Mouse (Mus musculus): ENCODE data around the gene Plagl1. TPM values are rescaled to one million over a fixed set of nuclear protein-coding genes. Genes with fewer than 3 reads are reported as not detected.

Gene Plagl1
- polyA plus RNA-seq, 1 experiment from 2014 or later, result 22.6 TPM

DNA sequence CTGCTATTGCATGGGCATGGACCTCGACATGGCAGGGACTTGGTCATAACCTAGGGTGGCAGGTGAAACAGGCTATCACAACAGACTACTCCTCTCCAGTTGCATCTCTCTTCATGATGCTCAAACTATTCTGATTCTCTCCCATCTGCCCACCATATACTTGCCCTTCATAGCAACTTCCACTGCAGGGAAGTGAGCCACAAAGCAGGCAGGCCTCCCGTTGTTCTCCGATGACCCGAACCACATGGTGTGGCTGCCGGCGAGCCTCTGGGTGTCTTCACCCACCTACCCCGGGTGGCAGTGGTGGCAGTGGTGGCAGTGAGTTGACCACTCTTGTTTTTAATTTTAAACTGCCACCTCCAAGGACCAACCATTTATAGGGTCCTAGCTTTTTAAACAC, 75.4 kb downstream of the Plagl1 start:
- Histone ChIP-seq H3K4me2 (no peak overlapping the region), H3K27me3 (no peaks in the 10 kb centered on the region), H3K9ac (no peak overlapping the region), H3K27ac (replicated peaks) (no peak overlapping the region), H3K36me3 (replicated peaks) (no peaks in the 10 kb centered on the region), H3K4me1 (replicated peaks) (no peaks in the 10 kb centered on the region), H3K9me3 (replicated peaks) (no peaks in the 10 kb centered on the region), H3K4me3 (replicated peaks) (no peak overlapping the region)
- WGBS (ENCODE audit: insufficient replicate concordance), result 80% methylated on average over 7 of the region's 7 CpGs
- ATAC-seq (ENCODE audit: insufficient read depth), result no peak

DNA sequence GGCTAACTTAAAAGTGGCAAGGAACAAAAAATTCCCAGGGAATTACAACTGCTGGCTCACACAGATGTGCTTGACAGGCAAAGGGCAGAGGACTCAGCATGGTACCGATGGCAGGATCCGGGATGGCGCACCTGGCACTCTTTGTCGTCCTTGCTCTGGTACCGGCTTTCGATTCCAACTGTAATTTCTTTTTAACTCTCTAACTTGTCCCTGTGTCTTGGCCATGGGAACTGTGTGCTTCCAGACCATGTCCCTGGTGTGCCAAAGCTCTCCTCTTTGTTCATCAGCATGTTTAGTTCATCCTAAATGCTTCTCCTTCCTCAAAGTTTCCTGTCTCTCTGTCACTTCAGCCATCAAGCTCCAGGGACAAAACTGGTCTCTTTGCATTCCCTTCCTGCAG, 77.6 kb downstream of the Plagl1 start:
- H3K27ac ChIP-seq (replicated peaks), result no peak overlapping the region
- no peak overlapping the region for H3K4me3 ChIP-seq (replicated peaks)
- no peaks in the 10 kb centered on the region for H3K27me3 ChIP-seq
- no peak overlapping the region for H3K9ac ChIP-seq
- no peak for ATAC-seq (ENCODE audit: insufficient read depth)
- H3K4me1 ChIP-seq (replicated peaks), result no peaks in the 10 kb centered on the region
- H3K9me3 ChIP-seq (replicated peaks), result no peaks in the 10 kb centered on the region
- H3K4me2 ChIP-seq, result no peak overlapping the region
- 78% methylated on average over 6 of the region's 6 CpGs for WGBS (ENCODE audit: insufficient replicate concordance)
- H3K36me3 ChIP-seq (replicated peaks), result no peaks in the 10 kb centered on the region

DNA sequence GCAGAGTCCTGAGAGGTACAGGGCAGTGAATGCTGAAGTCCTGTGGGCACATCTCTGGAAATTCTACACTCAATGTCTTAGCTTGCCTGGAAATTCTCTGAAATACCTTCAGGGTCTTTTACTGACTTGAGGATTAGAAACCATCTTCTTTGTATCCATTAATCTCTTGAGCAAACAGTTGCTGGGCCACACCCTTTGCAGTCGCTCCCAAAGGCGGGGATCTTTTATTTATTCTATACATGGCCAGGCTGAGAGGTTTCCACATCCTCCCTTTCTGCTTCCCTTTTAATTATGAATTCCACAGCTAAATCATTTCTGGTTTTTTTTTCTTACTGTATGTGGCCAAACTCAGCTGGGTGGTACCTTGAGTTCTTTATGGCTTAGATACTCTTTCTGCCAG, 80.1 kb downstream of the Plagl1 start:
- no peak for ATAC-seq (ENCODE audit: insufficient read depth)
- H3K9me3 ChIP-seq (replicated peaks), result no peaks in the 10 kb centered on the region
- WGBS (ENCODE audit: insufficient replicate concordance), result 46% methylated on average over 2 of the region's 2 CpGs
- H3K36me3 ChIP-seq (replicated peaks), result no peaks in the 10 kb centered on the region
- no peaks in the 10 kb centered on the region for H3K27me3 ChIP-seq
- H3K9ac ChIP-seq, result no peak overlapping the region
- H3K27ac ChIP-seq (replicated peaks), result no peak overlapping the region
- H3K4me2 ChIP-seq, result no peak overlapping the region
- no peaks in the 10 kb centered on the region for H3K4me1 ChIP-seq (replicated peaks)
- H3K4me3 ChIP-seq (replicated peaks), result no peak overlapping the region

DNA sequence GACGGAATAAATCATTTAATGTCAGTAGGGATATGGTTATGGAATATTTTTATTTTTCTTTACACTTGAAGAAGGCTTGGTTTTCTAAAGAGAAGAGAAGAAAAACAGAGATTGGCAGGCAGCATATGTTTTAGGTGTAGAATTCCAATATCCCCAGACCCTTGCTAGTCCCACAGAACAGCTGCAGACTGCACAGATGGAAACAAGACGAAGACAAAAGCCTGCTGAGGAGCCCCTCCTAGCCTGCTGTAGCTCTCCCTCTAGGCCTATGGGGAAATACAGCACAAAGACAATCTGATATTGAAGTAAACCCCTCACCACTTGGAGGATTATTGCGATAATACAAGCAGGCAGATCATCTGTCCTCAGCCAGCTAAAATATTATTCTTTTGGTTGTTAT, 90.1 kb downstream of the Plagl1 start:
- WGBS (ENCODE audit: insufficient replicate concordance), result 58% methylated on average over 3 of the region's 3 CpGs
- Histone ChIP-seq H3K9ac (no peak overlapping the region), H3K4me2 (no peak overlapping the region), H3K4me1 (replicated peaks) (no peaks in the 10 kb centered on the region), H3K36me3 (replicated peaks) (no peaks in the 10 kb centered on the region), H3K9me3 (replicated peaks) (no peaks in the 10 kb centered on the region), H3K27me3 (no peaks in the 10 kb centered on the region), H3K4me3 (replicated peaks) (no peak overlapping the region), H3K27ac (replicated peaks) (no peak overlapping the region)
- no peak for ATAC-seq (ENCODE audit: insufficient read depth)

DNA sequence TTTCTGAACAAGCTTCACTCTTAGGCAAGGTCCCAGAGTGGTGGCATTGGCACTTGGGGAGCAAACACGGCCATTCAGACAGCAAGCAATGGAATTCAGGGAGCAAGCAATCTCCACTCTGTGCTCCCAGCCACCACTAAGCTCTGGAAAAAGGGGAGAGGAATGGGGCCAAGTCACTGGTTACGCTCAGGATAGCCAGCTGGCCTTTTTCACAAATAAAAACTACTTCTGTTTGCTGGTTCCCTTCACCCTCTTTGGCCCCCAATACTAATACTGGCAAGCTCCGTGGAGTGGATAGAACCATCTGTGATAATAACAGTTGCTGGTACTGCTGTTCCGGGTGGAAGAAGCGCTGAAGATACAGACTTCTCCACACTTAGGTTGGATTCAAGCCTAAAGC, 91.0 kb downstream of the Plagl1 start:
- H3K4me1 ChIP-seq (replicated peaks), result no peaks in the 10 kb centered on the region
- no peak overlapping the region for H3K4me3 ChIP-seq (replicated peaks)
- H3K36me3 ChIP-seq (replicated peaks), result no peaks in the 10 kb centered on the region
- ATAC-seq (ENCODE audit: insufficient read depth), result no peak
- no peak overlapping the region for H3K4me2 ChIP-seq
- 53% methylated on average over 5 of the region's 5 CpGs for WGBS (ENCODE audit: insufficient replicate concordance)
- no peaks in the 10 kb centered on the region for H3K9me3 ChIP-seq (replicated peaks)
- H3K27ac ChIP-seq (replicated peaks), result no peak overlapping the region
- H3K27me3 ChIP-seq, result no peaks in the 10 kb centered on the region
- H3K9ac ChIP-seq, result no peak overlapping the region

DNA sequence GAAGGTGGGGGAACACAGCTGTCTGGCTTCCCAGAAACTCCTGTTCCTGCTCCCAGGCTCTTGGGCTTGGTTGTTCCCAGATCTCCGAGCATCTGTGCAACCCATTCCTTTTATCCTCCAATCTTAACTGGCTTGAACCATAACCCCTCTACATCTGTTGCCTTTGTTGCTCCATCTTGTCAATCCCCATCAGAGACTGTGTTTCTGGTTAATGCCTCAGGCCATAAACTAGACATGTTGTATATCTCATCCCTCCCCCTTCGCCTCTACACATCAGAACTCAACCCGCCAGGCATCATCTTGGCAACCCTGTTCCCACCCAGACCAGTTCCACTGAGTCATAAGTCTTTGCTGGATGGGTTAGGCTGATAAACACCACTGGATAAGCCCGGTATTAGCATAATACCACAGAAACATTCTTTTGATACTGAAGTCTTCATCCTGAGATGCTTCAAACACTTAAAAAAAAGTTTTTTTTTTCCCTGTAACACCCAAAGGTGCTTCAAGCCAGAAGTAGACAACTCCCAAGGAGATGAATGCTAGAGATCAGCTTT, 92.6 kb downstream of the Plagl1 start:
- Histone ChIP-seq H3K9me3 (replicated peaks) (no peaks in the 10 kb centered on the region), H3K9ac (no peak overlapping the region), H3K4me1 (replicated peaks) (no peaks in the 10 kb centered on the region), H3K4me3 (replicated peaks) (no peak overlapping the region), H3K27ac (replicated peaks) (no peak overlapping the region), H3K27me3 (no peaks in the 10 kb centered on the region), H3K4me2 (no peak overlapping the region), H3K36me3 (replicated peaks) (no peaks in the 10 kb centered on the region)
- WGBS (ENCODE audit: insufficient replicate concordance), result 61% methylated on average over 4 of the region's 4 CpGs
- no peak for ATAC-seq (ENCODE audit: insufficient read depth)

DNA sequence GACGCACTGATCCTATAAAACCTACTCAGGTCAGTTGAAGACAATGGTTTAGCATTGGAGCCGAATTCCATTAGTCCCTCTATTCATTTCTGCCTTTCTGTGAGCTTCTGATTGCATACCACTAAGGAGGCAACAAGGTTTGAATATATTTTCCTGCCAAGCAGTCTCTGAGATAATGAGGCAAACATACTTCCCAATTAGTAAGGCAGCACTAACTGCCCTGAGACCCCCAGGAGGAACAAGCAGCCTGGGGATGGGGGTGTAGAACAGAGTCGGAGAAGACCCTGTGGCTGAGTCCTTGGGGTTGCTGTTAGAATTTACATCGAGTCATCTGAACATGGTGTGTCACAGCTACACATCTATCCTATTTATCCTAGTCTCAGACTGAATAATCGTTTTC, 95.1 kb downstream of the Plagl1 start:
- no peaks in the 10 kb centered on the region for H3K27me3 ChIP-seq
- no peaks in the 10 kb centered on the region for H3K9me3 ChIP-seq (replicated peaks)
- H3K36me3 ChIP-seq (replicated peaks), result no peaks in the 10 kb centered on the region
- WGBS (ENCODE audit: insufficient replicate concordance), result 57% methylated on average over 5 of the region's 5 CpGs
- H3K27ac ChIP-seq (replicated peaks), result no peak overlapping the region
- H3K4me1 ChIP-seq (replicated peaks), result no peaks in the 10 kb centered on the region
- no peak for ATAC-seq (ENCODE audit: insufficient read depth)
- no peak overlapping the region for H3K4me2 ChIP-seq
- no peak overlapping the region for H3K4me3 ChIP-seq (replicated peaks)
- H3K9ac ChIP-seq, result no peak overlapping the region

DNA sequence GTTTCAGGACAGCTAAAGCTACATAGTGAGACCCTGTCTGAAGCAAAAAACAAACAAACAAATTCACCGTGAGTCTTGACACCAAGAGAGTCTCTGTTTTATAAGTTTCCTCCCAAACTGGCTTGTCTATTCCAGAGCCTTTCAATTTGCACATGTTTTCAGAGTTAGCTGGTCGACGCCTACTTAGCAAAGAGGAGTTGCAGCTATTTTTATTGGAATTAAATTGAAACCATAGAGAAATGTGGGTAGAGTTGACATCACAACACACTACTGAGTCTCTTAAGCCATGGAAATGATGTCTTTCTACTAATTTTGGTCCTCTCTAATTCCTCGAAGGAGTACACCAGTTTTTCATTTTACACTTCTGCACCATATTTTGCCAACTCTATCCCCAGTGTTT, 100.6 kb downstream of the Plagl1 start:
- Histone ChIP-seq H3K4me2 (no peak overlapping the region), H3K4me3 (replicated peaks) (no peak overlapping the region), H3K27ac (replicated peaks) (no peak overlapping the region), H3K4me1 (replicated peaks) (no peaks in the 10 kb centered on the region), H3K36me3 (replicated peaks) (no peaks in the 10 kb centered on the region), H3K9me3 (replicated peaks) (no peaks in the 10 kb centered on the region), H3K27me3 (no peaks in the 10 kb centered on the region), H3K9ac (no peak overlapping the region)
- WGBS (ENCODE audit: insufficient replicate concordance), result 70% methylated on average over 4 of the region's 4 CpGs
- no peak for ATAC-seq (ENCODE audit: insufficient read depth)

DNA sequence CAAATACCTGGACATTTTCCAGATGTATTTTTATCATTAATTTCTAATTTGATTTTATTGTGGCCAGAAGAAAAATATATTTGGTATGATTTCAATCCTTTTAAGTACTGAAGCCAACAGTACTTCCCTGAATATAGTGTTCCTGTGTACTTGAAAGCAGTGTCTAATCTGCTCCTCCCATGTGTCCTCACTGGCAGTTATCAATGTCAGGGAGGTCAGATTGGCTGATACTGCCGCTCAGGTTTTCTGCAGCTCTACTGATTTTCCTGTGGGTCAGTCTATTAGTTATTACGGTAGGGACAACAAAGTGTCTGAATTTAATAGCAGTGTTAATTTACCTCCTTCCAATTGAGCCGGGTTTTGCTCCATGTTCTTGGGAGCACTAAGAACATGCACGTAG, 101.7 kb downstream of the Plagl1 start:
- no peaks in the 10 kb centered on the region for H3K36me3 ChIP-seq (replicated peaks)
- H3K9ac ChIP-seq, result no peak overlapping the region
- no peak overlapping the region for H3K4me3 ChIP-seq (replicated peaks)
- no peaks in the 10 kb centered on the region for H3K9me3 ChIP-seq (replicated peaks)
- no peak for ATAC-seq (ENCODE audit: insufficient read depth)
- WGBS (ENCODE audit: insufficient replicate concordance), result 24% methylated on average over 4 of the region's 4 CpGs
- H3K27ac ChIP-seq (replicated peaks), result no peak overlapping the region
- no peaks in the 10 kb centered on the region for H3K27me3 ChIP-seq
- H3K4me1 ChIP-seq (replicated peaks), result no peaks in the 10 kb centered on the region
- no peak overlapping the region for H3K4me2 ChIP-seq

DNA sequence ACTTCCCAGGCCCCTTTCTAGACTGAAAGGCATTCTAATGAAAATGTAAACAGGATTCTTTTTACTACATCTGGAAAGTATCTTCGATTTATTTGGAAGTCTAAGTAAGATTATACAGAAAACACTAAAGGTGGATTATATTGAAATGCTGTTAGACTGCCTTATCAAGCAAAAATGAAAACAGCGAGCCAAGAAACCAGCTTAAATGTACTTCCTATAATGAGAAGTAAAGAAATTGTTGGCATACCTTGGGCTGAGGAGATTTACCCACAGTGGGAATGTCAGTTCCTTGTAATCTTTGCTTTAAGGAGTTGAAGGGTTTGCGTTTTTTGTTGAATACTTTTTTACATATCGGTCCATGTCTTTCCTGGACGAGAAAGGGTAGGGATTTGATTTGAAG, 108.2 kb downstream of the Plagl1 start:
- no peaks in the 10 kb centered on the region for H3K36me3 ChIP-seq (replicated peaks)
- H3K9me3 ChIP-seq (replicated peaks), result no peaks in the 10 kb centered on the region
- no peaks in the 10 kb centered on the region for H3K27me3 ChIP-seq
- no peak overlapping the region for H3K4me3 ChIP-seq (replicated peaks)
- no peak overlapping the region for H3K9ac ChIP-seq
- H3K4me1 ChIP-seq (replicated peaks), result no peaks in the 10 kb centered on the region
- 49% methylated on average over 5 of the region's 5 CpGs for WGBS (ENCODE audit: insufficient replicate concordance)
- no peak overlapping the region for H3K4me2 ChIP-seq
- no peak for ATAC-seq (ENCODE audit: insufficient read depth)
- H3K27ac ChIP-seq (replicated peaks), result no peak overlapping the region

DNA sequence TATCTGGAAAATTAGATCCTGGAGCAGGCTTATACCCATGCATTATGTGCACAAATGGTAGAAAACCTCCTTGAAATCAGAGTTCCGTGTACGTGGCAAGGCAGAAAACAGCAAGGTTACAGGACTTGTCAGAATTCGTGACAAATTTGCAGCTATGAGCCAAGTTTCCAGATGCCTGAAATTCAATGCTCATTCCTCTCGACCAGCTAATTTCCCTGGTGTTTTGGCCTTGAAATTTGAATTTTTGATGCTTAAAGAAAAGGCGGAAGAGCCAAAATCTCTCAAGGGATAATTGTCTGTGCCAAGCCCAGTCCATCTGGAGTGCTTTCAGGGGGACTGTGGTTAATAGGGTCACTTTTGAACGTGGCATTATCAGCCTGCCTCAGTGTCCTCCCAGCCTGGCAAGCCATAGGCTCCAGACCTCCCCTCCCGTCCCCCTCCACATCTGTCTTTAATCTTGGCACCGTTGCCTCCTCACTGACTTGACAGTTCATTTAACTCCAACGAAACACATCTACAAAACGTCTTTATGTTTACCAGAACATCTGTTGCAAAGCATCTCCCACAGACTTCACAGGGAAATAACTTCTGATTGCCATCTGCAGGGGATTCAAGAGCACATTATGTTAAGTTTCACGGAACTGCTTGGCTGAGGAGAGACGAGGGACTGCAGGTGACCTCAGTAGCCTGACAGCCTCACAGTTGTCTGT, 110.6 kb downstream of the Plagl1 start:
- H3K4me3 ChIP-seq (replicated peaks), result no peak overlapping the region
- H3K9me3 ChIP-seq (replicated peaks), result no peaks in the 10 kb centered on the region
- no peak for ATAC-seq (ENCODE audit: insufficient read depth)
- no peak overlapping the region for H3K9ac ChIP-seq
- H3K27me3 ChIP-seq, result no peaks in the 10 kb centered on the region
- H3K4me2 ChIP-seq, result no peak overlapping the region
- H3K4me1 ChIP-seq (replicated peaks), result no peaks in the 10 kb centered on the region
- H3K36me3 ChIP-seq (replicated peaks), result no peaks in the 10 kb centered on the region
- H3K27ac ChIP-seq (replicated peaks), result no peak overlapping the region
- 36% methylated on average over 12 of the region's 12 CpGs for WGBS (ENCODE audit: insufficient replicate concordance)

DNA sequence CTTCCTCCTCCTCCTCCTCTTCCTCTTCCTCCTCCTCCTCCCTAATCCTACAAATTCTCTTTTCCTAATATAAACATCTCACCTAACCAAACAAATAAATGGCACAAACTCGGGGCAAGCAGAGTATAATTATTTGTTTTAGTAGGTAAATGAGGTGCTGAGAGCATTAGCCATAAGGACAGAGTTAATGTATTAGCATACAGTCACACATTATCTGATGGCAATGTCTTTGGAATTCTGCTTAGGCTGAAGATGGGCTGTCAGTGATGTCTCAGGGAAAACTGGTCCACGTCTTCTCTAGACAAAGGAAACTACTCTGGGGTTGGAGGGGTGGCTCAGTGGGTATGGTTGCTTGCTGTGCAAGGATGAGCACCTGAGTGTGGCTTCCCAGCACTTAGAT, 111.2 kb downstream of the Plagl1 start:
- H3K4me3 ChIP-seq (replicated peaks), result no peak overlapping the region
- ATAC-seq (ENCODE audit: insufficient read depth), result no peak
- H3K27ac ChIP-seq (replicated peaks), result no peak overlapping the region

More for the DNA sequence above, 111.2 kb downstream of the Plagl1 start:
- no peaks in the 10 kb centered on the region for H3K27me3 ChIP-seq
- H3K9me3 ChIP-seq (replicated peaks), result no peaks in the 10 kb centered on the region
- H3K4me2 ChIP-seq, result no peak overlapping the region
- H3K9ac ChIP-seq, result no peak overlapping the region
- H3K4me1 ChIP-seq (replicated peaks), result no peaks in the 10 kb centered on the region
- 18% methylated on average over 2 of the region's 2 CpGs for WGBS (ENCODE audit: insufficient replicate concordance)
- H3K36me3 ChIP-seq (replicated peaks), result 0 out of 2 replicates have a peak, but pooled peaks cover under 1% of the 10 kb centered on the region
